Mouse (Mus musculus) layer of hippocampus, postnatal 25 days (tissue): ENCODE measurements around the gene Rhot2. TPM values are rescaled to one million over a fixed set of nuclear protein-coding genes. Genes with fewer than 3 reads are reported as not detected.
"Not testable (repeated sequence)": the region's sequence is repeated elsewhere in the genome, so short reads cannot be mapped to it uniquely, and the experiment has no call there.

Experiments
- DNase-seq, 2 experiments: peaks; one replicate each; pipeline ENCODE4 v3.0.0; 2022; ENCODE audit warnings: mixed read lengths in 2 of 2, low spot score in 1 of 2; ENCODE audit errors: extremely low spot score in 1 of 2
- total RNA-seq, 2 experiments: library from RNA; stranded (reverse); gene quantifications; 2 replicates each; pipeline ENCODE4 v1.2.3; 2021

The Rhot2 gene
- total RNA-seq, 2 experiments from 2014 or later = 95.2 to 107 TPM

- peak; percentile 80 to 83 for DNase-seq
Measured at GRCm38 (mm10) chr17:25875171-25876136, 30.8 kb upstream of the Rhot2 start.

DNA sequence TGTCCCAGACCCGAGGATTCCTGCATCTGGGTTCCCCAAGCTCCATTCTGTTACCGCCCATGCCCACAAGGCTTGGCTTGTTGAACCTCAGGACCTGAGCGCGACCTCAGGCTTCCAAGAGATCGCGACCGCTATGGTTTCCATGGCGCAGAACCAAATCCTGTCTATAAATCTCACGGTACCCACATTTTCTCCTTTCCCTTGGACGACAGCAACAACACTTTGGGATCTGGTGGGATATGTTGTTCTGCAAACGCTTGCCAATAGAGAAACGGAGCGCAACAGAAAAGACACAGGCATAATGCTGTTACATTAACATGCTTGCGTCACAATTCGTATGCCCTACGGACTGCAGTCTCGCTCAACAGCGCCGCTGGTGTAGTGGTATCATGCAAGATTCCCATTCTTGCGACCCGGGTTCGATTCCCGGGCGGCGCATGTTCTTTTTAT is 30.1 kb upstream of the Rhot2 start, which contains the start of gene Mettl26:
Gene Mettl26, plus strand, starts transcription at position 354 of the 450 bp plus-strand sequence.
- DNase-seq = peak; percentile 100

DNA sequence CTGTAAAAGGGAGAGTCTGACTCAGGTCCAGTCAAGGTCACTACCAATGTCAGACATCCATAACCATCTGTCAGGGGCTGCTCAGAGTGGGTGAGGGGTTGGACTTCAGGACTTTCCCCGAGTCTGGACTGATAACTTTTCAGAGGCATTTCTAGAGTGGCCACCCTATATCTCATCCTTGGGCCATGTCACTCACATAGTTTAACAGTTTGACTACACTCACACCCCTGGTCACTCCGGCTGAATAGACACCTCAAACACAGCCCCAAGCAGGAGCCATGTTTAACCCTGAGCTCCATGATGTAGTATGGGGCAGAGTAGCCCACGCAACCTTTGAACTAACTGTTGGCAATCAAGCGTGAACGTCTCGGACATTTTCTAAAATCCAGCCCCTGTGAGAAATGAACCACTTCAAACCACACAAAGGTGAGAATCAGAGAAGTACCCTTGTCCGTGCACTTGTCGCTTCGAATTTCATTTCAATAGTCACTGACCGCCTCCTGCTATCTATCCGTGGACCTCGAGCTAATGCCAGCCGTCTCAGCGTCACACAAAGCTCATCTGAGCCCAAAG is 29.6 kb upstream of the Rhot2 start:
- no peak for DNase-seq

- DNase-seq = no peak
Measured at GRCm38 (mm10) chr17:25873405-25874147, 28.9 kb upstream of the Rhot2 start.

GRCm38 (mm10) chr17:25872676-25873075 is 28.0 kb upstream of the Rhot2 start:
- DNase-seq = no peak

DNA sequence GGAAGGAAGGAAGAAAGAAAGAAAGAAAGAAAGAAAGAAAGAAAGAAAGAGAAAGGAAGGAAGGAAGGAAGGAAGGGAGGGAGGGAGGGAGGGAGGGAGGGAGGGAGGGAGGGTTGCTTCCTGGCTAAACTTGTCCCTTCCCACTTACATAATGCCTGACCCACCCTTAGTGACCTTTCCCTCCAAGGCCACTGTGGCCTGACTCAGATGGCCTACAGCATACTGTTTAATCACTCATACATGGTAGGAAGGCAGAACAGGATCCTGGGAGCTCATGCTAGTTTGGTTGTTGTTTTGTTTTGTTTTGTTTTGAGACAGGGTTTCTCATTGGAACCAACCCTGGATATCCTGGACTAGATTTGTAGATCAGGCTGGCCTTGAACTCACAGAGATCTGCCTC is 26.9 kb upstream of the Rhot2 start:
- DNase-seq = not testable (repeated sequence)

DNA sequence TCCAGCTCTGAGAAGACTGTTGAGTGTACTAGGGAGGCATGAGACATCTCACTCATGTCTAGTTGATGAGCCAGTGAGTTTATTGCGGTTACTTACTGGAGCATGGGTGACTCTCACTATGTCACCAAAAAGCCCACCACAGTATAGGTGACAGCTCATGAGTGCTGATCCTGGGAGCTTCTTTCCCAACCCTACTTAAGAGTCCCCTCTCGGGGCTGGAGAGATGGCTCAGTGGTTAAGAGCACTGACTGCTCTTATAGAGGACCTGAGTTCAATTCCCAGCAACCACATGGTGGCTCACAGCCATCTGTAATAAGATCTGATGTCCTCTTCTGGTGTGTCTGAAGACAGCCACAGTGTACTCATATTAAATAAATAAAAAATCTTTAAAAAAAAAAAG is 25.3 kb upstream of the Rhot2 start:
- no peak for DNase-seq

GRCm38 (mm10) chr17:25869498-25869897 is 24.8 kb upstream of the Rhot2 start:
- DNase-seq = no peak

DNA sequence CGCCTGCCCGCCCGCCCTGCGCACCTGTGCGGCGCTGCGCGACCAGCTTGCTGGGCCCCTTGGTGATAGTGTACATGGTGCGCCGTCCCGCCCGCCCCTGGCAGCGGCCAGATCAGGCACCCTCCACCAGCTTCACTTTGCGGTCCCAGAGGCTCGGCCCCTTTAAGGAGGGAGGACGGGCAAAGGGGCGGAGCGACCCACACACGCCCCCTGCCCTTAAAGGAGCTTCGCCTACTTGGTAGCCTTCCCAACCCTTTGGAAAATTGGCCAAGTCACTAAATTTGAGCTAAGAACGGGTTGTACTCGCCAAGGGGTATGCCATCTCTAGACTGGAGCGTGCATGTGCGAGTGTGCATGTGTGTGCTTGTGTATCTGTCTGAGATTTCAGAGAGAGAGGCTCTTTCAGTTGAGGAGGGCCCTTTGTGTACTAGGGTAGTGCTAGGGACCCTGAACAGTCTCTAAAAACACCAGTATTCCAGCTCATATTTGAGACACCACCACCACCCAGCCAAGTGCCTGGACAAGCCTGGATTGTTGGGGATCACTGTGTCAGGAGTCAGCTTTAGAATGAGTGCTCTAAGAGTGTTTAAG is 24.0 kb upstream of the Rhot2 start, which contains the start of gene Mcrip2:
Gene Mcrip2, minus strand, starts transcription at position 164 of the 591 bp plus-strand sequence.
- DNase-seq = peak; percentile 62 to 64

DNA sequence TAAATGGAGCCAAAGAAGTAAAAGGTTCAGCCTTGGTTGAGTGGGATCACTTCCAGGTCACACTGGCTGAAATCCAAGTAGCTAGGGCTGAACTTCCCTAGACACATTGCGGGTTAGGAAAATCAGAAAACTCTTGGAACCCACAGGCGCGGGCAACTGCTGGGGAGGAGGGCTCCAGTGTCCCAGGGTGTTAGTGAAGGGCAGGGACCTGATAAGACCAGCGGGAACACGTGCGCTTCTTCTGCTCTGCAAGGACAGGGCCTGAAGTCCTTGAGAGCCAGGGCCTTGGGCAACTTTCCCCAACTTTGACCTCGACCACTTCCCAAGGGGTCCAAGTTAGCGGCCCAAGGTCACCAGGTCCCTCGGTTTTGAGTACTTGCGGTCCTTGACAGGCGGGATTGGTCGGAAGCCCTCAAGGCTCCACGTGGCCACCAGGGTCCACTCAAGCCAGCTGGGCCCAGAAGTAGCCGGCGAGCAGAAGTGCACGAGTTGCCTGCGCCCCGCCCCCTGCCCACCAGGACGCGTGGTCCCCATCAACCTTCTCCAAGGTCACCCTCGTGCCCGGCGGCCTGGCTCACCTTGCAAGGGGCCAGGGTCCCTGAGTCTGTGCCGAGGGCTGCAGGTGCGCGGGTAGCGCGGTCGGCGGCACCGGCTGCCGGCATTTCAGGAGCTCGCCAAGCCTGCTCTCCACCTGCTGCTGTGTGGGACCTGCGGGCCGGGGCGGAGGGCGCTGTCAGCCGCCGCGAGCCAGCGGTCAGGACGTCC is 23.4 kb upstream of the Rhot2 start:
- no peak for DNase-seq

- no peak for DNase-seq
Measured at GRCm38 (mm10) chr17:25867509-25867835, 22.8 kb upstream of the Rhot2 start.

DNA sequence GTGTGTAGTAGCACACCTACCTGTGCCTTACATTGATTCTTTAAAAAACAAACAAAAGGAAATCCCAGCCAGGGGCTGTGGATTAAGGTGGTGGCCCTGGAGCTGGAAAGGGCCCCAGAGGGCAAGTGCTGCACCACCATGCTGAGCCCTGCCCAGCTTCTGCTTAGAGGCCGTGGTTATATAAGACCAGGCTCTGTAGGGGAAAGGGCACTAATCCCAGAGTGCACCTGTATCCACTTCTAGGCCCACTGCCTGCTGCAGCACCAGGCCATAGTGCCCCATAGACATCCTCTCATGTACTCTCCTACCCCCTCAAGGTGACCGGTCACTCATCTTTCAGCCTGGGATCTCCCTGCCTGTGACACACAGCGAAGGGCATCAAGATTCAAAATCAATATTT is 21.5 kb upstream of the Rhot2 start:
- DNase-seq = no peak

GRCm38 (mm10) chr17:25865288-25865687 is 20.6 kb upstream of the Rhot2 start:
- no peak for DNase-seq

DNA sequence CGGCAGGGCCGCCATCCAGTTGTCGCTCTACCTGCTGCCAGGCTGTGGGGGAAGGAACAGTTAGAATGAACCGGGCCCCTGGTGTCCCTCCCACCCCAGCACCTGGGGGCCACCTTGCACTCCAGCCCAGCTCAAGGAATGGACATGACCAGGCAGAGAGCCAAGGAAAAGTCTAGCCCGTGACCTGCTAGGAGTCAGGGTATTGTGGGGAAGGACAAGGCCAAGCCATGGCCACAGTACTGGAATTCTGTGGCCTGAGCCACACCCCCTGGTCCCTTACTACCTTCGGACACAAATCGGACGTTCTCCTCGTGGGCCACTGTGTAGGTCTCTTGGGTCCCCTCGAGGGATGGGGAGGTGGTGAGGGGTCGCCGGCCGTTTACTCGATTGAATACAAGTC is 19.7 kb upstream of the Rhot2 start:
- no peak for DNase-seq

- no peak for DNase-seq
Measured at GRCm38 (mm10) chr17:25863681-25864080, 19.0 kb upstream of the Rhot2 start.

DNA sequence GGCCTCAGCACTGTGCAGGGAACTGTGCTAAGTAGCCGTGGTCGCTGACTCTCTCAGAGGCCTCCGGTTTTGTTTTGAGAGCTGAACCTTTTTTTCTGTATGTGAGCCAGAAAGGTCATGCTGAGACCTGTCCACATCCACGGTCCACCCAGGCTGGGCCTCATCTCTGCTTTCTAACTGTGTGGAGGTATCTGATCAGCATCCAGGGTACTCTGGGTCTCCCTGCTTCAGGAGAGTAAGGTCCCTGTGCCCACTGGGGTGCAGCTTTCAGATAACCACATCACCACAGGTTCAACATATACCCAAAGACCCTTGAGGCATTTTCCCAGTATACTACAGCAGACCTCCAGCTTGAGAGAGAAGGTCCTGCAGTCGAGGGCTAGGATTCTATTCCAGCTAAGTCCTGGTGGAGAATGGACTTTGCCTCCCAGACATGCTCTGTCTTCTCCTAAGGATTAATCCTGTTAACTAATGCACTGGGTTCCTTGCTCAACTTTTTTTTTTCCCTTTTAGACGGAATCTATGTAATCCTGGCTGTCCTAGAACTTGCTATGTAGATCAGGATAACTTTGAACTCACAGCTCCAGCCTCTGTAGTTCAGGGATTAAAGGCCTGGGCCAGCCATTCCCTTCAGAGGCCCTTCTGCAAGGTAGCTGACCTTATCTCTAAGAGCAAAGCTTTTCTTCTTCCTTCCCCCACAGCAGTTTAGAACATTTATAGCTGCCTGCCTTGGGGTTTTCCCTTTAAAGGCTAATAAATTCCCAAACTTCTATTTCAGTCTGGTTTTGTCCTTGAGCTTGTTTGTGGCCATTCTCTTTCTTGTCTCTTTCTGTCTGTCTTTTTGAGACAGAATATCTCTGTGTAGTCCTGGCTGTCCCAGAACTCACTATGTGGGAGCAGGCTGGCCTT is 17.3 kb upstream of the Rhot2 start:
- no peak for DNase-seq

- DNase-seq = peak; percentile 84 to 85
Measured at GRCm38 (mm10) chr17:25860832-25861703, 16.4 kb upstream of the Rhot2 start, which contains the start of gene Wdr90. TSS of gene Wdr90 (minus strand) at chr17:25861501.

- no peak for DNase-seq
Measured at GRCm38 (mm10) chr17:25860229-25860628, 15.6 kb upstream of the Rhot2 start.
